Mouse (Mus musculus) erythroblast, embryonic 14.5 days (primary cell): Measurements from ENCODE around the gene Gdf2.

ENCODE experiments used
- GATA1 ChIP-seq: IDR thresholded peaks from 2 replicates; pipeline ENCODE4 v1.6.1; 2012; ENCODE audit warnings: low read length, inconsistent platforms, mixed read lengths
- TAL1 ChIP-seq: IDR thresholded peaks from 3 replicates; pipeline ENCODE4 v1.6.1; 2012; ENCODE audit warnings: low read length, inconsistent platforms, mixed read lengths

GRCm38 (mm10) chr14:33902783-33903182, 38.1 kb upstream of the Gdf2 start:
- TF ChIP-seq GATA1 (no peak), TAL1 (no peak)
